Mouse (Mus musculus): ENCODE measurements around the gene 9930021J03Rik.

Gene 9930021J03Rik

DNA sequence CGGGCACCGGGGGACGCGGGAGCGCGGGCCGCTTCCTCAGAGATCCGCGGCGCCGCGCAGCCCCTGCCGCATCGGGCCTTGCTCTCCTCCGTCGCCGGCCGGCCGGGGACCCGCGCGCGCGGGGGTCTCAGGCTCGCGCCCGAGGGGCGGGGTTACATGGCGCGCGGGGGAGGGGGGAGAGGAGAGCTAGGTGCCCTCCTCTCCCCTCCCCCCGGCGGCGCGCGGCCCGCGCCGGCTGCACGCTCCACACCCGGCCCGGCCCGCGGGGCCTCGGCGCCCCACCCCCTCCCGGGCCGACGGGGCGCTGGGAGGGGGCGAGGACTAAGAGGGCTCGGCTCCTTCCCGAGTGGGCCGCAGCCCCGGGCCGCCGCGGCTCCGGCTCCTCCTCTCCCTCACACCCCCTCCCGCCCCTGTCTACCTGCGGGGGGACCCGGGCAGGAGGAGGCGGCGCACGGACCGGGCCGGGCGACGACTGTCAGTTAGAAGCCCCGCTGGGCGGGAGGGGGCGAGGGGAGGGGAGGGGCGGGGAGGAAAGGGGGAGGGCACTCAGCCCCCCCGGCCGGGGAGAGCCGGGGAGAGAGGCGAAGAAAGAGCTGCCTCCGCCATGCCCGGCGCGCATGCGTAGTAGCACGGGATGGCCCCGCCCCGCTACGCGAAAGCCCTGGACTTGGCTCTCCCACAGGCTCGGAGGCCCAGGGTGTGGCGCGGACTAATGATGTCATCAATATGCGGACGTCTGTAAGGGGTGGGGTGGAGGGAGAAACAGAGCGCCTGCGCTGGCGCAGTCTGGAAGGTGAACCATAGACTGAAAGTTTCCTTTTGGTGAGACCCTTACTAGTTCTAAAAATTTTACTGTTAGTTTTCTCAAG lies at the start of gene 9930021J03Rik:
Gene 9930021J03Rik, minus strand, starts transcription at position 73 of the 869 bp plus-strand sequence.
- DNase-seq (ENCODE audit: low spot score in 2 of 2): peak; percentile 98 to 99

DNA sequence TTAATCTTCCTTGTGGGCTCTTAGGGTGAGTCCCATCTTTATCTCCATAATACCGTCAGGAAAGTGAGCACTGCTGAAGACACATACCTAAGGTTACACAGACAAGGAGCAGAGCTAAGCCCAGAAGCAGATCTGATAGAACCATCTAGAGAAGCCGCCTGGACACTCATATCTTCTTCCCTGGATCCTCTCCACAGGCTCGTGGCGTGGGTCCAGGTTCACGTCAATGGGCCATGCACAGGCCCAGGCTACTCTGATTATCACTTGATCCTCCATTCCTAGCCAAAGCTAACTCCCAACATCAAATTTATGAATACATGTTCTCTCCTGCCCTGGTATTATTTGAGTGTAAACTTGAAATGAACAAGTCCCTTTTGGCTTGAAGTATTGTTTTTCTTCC lies 47.9 kb upstream of the 9930021J03Rik start:
- no peak for DNase-seq (ENCODE audit: low spot score in 2 of 2)

DNA sequence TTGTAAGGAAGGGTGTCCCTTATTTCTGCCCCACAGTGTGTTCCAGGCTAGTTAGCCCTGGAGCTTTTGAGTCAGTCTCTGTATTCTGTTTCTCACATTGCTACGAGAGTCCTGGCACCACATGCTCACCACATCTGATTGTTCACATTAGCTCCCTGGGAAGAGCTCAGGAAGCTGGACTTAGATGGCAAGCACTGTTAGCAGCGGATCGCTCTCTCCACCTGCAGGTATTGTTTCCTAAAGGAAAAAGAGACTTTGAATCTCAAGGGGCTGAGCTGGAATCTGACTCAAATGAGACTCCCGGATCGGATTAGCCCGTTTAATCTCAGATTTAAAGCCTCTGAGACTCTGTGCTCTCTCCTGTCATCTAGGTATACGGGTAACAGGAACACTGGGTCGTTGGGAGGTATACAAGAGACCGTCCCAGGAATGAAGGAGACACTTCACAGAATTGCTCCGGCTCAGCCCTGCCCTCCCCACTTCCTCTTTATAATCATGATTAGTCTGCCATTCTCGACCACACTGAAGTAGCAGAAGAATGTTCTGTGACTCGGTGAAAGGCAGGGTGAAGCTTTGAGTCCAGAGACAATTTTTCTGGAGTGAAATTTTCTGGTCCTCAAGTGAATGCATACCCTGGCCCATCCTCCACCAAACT lies 45.4 kb upstream of the 9930021J03Rik start:
- no peak for DNase-seq (ENCODE audit: low spot score in 2 of 2)

DNA sequence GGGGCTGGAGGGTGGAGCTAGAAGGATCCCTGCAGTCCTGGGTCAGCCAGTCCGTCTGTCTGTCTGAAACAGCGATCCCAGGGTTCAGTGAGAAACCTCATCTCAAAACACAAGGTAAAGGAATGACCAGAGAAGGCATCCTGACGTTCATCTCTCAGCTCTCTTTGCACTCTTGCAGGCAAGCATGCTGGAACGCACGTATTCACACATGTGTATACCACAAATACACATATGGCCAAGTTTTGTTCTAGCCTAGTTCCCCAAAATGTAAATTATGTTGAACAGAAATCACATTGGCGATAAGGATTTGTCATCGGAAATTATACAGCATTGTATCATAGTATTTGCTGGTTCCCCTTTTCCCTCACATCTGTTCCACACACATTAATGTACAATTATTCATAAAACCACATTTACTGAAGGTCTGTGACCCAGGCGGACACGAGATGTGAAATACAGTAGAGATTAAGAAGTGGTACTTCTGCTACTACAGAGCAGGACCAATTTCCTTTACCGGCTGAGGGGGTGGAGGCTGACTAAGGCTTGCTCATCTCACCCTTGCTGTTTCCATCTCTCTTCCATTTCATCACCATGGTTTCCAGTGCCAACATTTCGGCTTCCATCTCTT lies 44.2 kb upstream of the 9930021J03Rik start:
- peak in 1 of 2 experiments; percentile 5 for DNase-seq (ENCODE audit: low spot score in 2 of 2)

DNA sequence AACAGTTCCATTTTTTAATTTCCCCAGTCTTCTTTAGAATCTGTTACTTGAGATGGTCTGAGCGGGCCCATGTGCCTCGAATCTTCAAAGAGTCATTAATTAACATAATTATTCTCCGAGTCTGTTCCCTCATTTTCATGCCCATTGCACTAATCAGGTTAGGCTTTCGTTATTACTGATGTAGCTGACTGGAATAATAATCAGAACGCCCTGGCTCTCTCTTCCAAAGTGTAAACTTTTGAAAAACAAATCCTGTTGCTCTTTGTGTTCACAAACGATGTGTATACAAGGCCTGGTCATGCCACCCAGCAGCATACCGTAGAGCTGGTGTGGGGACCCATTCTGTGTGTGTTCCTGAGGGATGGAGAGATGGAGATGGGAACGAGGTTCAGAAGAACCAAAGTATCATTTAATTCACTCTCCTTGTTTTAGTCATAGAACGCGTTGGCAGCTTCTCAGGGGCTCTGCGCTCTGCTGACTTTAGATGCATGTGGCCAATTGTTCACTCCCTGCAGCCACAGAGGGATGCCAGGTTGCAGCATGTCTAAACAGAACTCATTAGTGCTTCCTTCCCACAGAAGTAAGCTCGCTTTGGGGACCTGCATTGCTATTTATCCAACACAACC lies 38.4 kb upstream of the 9930021J03Rik start:
- peak; percentile 4 to 14 for DNase-seq (ENCODE audit: low spot score in 2 of 2)

DNA sequence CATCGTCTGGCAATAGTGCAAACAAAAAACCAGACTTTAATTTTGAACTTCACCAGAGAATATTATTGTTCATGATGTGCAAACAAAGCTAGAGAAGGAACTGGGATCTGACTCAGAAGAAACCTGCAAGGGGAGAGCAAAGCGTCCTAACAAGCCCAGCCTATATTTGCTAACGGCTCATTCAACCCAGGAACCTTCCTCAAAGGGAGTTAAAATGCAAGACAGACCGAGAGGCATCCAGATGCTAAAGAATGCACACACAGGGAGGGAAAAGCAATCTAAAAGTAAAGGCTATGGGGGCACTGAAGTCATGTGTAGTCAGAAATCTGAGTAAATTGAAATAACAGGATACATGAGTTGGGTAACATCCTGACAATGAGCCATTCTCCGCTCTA lies 37.8 kb upstream of the 9930021J03Rik start:
- DNase-seq (ENCODE audit: low spot score in 2 of 2): no peak

DNA sequence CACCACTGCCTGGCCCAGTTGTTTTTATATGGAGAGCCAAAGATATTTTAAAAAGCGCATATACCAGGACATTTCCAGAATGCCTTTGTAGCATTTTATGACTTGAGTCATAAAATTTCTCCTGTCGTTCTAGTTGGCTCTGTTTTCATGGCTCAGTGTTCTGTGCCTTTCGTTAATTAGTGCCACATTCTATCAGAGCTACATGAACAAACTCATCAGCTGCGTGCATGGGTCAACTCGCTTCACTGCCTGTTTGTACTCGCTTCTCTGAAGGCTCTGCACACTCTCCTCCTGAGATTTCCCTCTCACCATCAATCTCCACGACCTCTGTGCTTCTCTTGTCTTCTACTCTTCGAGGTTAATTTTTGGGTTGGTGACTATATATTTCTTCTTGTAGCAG lies 37.2 kb upstream of the 9930021J03Rik start:
- no peak for DNase-seq (ENCODE audit: low spot score in 2 of 2)

DNA sequence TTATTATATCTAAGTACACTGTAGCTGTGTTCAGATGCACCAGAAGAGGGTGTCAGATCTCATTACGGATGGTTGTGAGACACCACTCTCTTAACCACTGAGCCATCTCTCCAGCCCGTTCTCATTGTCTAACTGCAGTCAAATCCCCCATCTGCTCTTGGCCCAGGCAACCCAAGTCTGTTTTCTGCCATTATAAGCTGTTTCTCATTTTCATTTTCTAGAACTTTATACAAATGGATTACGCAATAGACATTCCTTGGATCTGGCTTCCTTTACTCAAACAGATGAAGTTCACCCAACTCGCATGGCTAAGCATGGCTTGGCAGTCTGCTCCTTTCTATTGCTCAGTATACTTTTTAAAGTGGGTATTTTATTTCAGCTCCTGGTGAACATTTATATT lies 34.9 kb upstream of the 9930021J03Rik start:
- DNase-seq (ENCODE audit: low spot score in 2 of 2): no peak

DNA sequence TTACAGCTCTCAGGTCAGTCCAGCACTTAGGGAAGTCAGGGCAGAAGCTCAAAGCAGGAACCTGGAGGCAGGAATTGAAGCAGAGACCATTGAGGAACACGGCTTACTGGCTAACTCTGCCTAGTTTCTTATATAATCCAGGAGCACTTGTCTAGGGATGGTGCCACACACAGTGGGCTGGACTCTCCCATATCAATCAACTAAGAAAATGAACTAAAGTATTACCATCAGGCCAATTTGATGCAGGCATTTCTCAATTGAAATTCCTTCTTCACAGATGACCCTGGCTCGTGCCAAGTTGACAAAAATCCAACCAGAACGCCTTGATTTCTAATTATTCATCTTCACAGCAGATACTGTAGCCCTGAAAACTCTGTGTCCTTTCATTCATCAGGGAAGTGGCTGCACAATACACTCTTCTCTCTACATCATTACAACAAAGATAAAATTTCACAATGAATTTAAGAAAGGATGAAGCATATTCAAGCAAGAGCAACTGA lies 32.9 kb upstream of the 9930021J03Rik start:
- no peak for DNase-seq (ENCODE audit: low spot score in 2 of 2)

DNA sequence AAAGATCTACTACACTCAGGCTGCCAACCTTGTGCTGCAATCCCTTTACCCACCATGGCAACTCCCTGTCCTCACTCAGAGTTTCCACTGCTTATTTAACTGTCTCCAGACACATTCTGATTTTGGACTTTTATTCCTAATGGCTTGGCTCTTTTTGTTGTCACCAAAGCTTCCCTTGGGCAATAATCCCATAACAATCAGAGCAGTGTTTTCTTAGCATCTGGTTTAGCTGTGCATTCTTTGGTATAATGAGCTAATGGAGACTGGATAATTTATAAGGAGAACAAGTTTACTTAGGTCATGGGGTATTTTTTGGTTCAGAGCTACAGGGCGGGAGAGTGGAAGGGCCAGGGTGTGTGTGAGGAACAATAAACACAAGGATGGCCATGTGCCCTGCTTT lies 32.4 kb upstream of the 9930021J03Rik start:
- DNase-seq (ENCODE audit: low spot score in 2 of 2): no peak

DNA sequence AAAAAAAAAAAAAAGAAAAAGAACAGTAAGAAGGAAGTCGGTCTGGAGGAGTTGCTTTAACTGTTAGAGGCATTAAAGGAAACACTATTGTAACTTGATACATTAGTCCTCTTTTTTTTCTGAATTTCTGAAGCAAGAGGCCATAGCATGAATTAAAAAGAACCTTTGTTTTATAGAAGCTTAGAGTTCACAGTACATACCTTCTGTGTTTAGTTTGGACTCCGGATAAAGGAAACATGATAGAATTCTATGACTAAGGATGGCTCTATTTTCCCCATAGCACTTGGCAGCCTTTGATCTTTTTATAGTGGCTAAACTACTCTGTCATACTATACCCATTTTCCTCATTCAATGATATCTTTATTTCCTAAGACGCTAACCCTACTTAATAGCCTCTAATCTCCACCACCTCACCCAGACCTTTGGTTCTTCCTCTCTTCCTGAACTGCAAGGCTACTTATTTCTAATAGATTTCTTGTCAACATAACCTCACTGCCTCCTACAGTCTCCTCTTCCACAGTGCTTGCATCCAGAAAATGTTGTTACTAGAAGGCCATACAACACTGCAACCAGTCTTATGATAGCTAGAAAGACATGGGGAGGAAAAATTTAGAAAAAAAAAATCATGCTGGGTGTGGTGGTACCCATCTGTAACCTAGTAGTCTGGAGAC lies 29.7 kb upstream of the 9930021J03Rik start:
- DNase-seq (ENCODE audit: low spot score in 2 of 2): no peak

DNA sequence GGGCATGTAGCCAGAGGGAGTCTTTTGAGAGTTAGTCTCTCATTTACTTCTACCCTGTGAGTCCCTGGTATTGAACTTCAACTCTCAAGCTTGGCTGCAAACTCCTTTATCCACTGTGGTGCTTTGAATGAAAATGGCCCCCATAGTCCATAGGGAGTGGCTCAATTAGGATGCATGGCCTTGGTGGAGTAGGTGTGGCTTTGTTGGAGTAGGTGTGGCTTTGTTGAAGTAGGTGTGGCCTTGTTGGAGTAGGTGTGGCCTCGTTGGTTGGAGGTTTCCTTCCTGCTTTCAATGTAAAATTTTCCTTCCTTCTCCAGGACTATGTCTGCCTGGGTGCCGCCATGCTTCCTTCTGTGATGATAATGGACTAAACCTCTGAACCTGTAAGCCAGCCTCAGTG lies 25.1 kb upstream of the 9930021J03Rik start:
- no peak for DNase-seq (ENCODE audit: low spot score in 2 of 2)

DNA sequence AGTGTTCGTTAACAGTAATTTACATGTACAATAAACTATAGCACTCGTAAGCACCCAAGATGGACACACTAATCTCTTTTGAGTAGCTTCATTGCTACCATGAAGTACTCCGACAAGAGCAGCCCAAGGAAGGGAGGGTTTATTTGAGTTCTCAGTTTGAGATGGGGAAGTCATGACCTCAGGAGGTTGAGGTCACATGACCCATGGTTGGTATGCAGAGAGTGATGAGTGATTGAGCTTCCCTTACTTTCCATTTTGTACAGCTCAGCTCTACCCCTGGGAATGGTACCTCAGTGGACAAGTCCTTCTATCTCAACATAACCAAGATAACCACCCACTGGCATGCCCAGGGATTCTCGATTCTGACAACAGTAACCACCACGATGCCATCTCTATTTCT lies 22.8 kb upstream of the 9930021J03Rik start:
- DNase-seq (ENCODE audit: low spot score in 2 of 2): no peak

DNA sequence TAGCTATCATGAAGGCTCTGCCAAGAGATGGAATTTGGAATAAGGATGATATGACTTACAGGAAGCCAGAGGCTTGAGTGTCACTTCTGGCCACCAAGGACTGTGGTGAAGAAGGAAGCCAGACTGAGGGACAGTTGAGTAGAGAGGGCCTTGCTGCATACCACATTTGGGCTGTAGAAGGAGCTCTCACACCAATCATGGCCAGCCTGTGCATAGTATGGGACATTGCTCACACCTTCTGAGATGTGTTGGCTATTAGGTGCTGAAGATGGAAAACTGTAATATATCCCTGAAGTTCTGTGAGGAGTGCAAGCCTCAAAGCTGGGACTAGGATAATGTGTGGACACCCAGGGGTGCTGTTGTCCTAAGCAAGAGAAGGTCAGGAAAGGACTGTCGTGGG lies 20.9 kb upstream of the 9930021J03Rik start:
- DNase-seq (ENCODE audit: low spot score in 2 of 2): peak; percentile 52 to 60

DNA sequence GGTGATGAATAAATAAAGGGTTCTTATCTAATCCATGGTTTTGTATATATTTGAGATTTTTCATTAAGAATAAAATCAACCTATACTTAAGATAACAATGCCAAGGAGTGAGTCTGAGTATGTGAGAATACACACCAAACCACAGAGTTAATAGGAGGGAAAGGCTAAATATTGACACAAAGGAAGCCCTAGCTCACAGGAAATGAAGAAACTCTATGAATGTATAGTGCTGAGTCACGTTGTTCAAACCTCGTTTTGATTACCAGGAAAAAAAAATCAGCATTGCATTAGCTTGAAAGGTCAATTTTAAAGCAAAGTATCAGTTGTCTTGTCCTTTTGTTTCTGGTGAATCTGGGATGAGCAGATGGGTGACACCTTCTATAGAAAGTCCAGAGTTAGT lies 19.2 kb upstream of the 9930021J03Rik start:
- DNase-seq (ENCODE audit: low spot score in 2 of 2): no peak

DNA sequence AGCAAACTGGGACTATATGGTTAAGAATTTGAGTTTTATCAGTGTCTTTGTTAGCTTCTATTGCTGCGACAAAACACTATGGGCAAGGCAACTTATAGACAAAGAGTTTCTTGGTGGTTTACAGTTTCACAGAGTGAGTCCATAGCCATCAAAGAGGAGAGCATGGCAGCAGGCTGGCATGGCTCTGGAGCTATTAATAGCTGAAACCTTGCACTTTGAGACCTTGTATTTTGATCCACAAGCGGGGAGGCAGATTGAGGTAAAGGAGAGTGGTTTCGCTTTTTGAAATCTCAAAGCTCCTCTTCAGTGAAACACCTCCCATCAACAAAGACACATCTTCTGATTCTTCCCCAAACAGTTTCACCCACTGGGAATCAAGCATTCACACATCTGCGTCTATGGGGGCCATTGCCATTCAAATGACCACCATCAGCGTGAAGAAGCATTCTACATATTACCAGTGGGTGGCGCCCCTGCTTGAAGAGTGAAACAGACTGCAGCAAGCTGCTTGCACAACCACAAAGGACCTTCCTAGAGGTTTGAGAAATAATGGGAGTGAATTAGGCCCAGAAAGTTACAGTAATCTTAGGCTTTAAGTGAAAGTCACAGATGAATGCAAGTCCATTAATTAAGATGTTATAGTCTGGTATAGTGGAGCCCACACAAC lies 18.4 kb upstream of the 9930021J03Rik start:
- DNase-seq (ENCODE audit: low spot score in 2 of 2): no peak

DNA sequence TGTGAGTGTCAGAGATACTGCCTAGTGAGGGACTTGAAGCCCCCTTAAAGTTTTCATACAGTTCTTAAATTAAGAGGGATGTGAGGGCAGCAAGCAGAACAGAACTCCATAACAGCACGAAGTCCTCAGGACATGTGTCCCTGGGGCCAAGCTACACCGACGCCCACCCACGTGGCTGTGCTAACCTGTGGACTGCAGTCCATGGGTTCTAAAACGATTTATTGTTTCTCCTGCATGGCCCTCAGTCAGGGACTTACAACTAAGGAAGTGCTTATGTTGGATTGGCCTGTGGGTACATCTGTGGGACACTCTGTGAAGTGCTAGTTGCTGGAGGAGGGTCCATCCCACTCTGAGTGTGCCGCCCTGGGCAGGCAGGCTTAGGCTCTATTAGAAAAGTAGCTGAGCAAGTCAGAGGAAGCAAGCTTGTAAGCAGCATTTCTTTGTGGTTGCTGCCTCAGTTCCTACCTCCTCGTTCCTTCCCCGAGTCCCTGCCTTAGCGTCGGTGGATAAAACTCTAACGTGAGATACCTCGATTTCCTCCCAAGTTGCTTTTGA lies 17.7 kb upstream of the 9930021J03Rik start:
- no peak for DNase-seq (ENCODE audit: low spot score in 2 of 2)

DNA sequence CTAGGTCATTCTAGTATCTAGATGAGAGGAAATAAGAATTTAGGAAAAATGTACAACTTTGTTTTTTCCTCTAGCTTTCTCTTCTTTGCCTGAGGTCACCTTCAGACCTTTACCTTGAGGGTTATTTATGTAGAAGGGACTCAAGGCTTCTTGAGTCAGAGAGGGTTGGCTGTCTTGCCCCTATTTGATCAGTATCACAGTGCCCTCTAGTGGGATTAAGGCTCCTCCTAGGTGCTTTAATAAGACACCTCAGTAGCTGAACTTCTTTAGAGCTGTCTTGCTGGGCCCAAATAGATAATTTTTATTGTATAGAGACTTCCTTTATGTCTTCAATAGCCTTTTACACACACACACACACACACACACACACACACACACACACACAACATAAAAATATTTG lies 15.2 kb upstream of the 9930021J03Rik start:
- DNase-seq (ENCODE audit: low spot score in 2 of 2): peak in 1 of 2 experiments; percentile 55

DNA sequence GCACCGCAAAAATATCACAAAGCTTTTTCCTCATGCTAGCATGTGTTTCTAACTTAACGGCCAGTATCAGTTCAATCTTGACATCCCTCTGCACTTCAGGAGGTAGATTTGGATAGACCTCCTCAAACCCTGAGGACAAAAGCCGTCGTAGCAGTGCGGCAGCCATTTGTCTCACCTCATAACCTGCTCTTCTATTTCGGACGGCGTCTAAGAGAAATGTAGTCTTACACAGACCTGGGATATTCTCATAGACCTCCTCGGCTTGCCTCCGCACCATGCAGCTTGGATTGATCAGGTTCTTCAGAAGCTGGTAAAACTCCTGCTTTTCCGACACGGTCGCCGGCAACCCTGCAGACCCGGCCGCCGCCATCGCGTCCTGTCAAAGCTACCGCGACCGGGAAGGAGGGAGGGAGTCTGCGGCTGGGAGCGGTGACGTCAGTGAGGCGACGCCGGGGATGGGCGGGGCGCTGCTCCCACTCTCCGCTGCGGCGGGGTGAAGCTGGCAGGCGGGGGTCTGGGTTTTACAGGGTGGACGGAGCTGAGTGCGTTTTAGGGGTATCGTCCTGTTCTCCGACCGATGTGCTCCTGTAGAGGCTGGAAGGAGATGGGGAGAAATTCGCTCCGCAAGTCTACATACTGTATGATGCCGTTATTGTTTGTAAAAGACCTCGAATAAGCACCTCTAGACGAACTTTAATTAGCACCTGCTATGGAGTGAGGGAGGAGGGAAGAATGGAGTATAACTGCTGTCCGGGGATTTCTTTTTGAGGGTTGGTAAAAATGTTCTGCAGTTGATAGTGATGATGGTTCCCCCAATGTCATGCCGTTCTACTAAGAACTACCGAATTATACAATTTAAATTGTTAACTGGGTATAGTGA lies 7.0 kb upstream of the 9930021J03Rik start, which contains the start of gene Ranbp6:
Gene Ranbp6, minus strand, starts transcription at position 394 of the 880 bp plus-strand sequence.
- DNase-seq (ENCODE audit: low spot score in 2 of 2): peak; percentile 94
